Mouse (Mus musculus): ENCODE data around the gene St6galnac1. TPM values are rescaled to one million over a fixed set of nuclear protein-coding genes. Genes with fewer than 3 reads are reported as not detected.
"Not testable (repeated sequence)": the region's sequence is repeated elsewhere in the genome, so short reads cannot be mapped to it uniquely, and the experiment has no call there.

Gene St6galnac1
- polyA plus RNA-seq, 1 experiment = not detected

GRCm38 (mm10) chr11:116738411-116738810 lies 36.9 kb downstream of the St6galnac1 start:
- no peak for DNase-seq

GRCm38 (mm10) chr11:116732536-116732935 lies 42.8 kb downstream of the St6galnac1 start:
- Histone ChIP-seq H3K4me3 (replicated peaks; ENCODE audit: insufficient read depth, low read depth, low read length) (no peak overlapping the region), H3K27ac (ENCODE audit: insufficient read depth, low read length) (no peak overlapping the region), H3K27me3 (ENCODE audit: control insufficient read depth, insufficient read depth, low read length) (no peaks in the 10 kb centered on the region), H3K4me1 (ENCODE audit: control insufficient read depth, insufficient read depth, low read length) (no peaks in the 10 kb centered on the region)
- no peak for DNase-seq
- 88% methylated on average over 4 of the region's 4 CpGs for WGBS
- no peak for TF ChIP-seq POLR2A (IDR thresholded peaks at IDR 0.05; ENCODE audit: borderline replicate concordance, insufficient read depth, low read length)
- no peak for TF ChIP-seq CTCF (IDR thresholded peaks at IDR 0.05; ENCODE audit: borderline replicate concordance, insufficient read depth, low read depth, low read length)

More at GRCm38 (mm10) chr11:116738411-116738810, 36.9 kb downstream of the St6galnac1 start:
- no peaks in the 10 kb centered on the region for H3K4me1 ChIP-seq (ENCODE audit: control insufficient read depth, insufficient read depth, low read length)
- 43% methylated on average over 11 of the region's 11 CpGs for WGBS
- no peak overlapping the region for H3K27ac ChIP-seq (ENCODE audit: insufficient read depth, low read length)
- H3K4me3 ChIP-seq (replicated peaks; ENCODE audit: insufficient read depth, low read depth, low read length) = no peak overlapping the region
- no peaks in the 10 kb centered on the region for H3K27me3 ChIP-seq (ENCODE audit: control insufficient read depth, insufficient read depth, low read length)
- TF ChIP-seq POLR2A (IDR thresholded peaks at IDR 0.05; ENCODE audit: borderline replicate concordance, insufficient read depth, low read length) (no peak), CTCF (IDR thresholded peaks at IDR 0.05; ENCODE audit: borderline replicate concordance, insufficient read depth, low read depth, low read length) (peak; percentile 42)

GRCm38 (mm10) chr11:116731060-116731580 lies 44.2 kb downstream of the St6galnac1 start:
- not testable (repeated sequence) for H3K27ac ChIP-seq (ENCODE audit: insufficient read depth, low read length); H3K4me1 ChIP-seq (ENCODE audit: control insufficient read depth, insufficient read depth, low read length); H3K4me3 ChIP-seq (replicated peaks; ENCODE audit: insufficient read depth, low read depth, low read length); H3K27me3 ChIP-seq (ENCODE audit: control insufficient read depth, insufficient read depth, low read length); DNase-seq
- WGBS = 91% methylated on average over 6 of the region's 6 CpGs

GRCm38 (mm10) chr11:116729276-116730008 lies 45.9 kb downstream of the St6galnac1 start:
- Histone ChIP-seq H3K4me1 (ENCODE audit: control insufficient read depth, insufficient read depth, low read length) (no peaks in the 10 kb centered on the region), H3K27ac (ENCODE audit: insufficient read depth, low read length) (no peak overlapping the region), H3K27me3 (ENCODE audit: control insufficient read depth, insufficient read depth, low read length) (no peaks in the 10 kb centered on the region), H3K4me3 (replicated peaks; ENCODE audit: insufficient read depth, low read depth, low read length) (no peak overlapping the region)
- no peak for DNase-seq
- WGBS = 84% methylated on average over 9 of the region's 9 CpGs
- TF ChIP-seq POLR2A (IDR thresholded peaks at IDR 0.05; ENCODE audit: borderline replicate concordance, insufficient read depth, low read length) (no peak), CTCF (IDR thresholded peaks at IDR 0.05; ENCODE audit: borderline replicate concordance, insufficient read depth, low read depth, low read length) (no peak)

GRCm38 (mm10) chr11:116726156-116726555 lies 49.2 kb downstream of the St6galnac1 start:
- Histone ChIP-seq H3K27ac (ENCODE audit: insufficient read depth, low read length) (no peak overlapping the region), H3K4me1 (ENCODE audit: control insufficient read depth, insufficient read depth, low read length) (0 out of 2 replicates have a peak, but pooled peaks cover 3% of the 10 kb centered on the region), H3K4me3 (replicated peaks; ENCODE audit: insufficient read depth, low read depth, low read length) (no peak overlapping the region), H3K27me3 (ENCODE audit: control insufficient read depth, insufficient read depth, low read length) (no peaks in the 10 kb centered on the region)
- no peak for TF ChIP-seq CTCF (IDR thresholded peaks at IDR 0.05; ENCODE audit: borderline replicate concordance, insufficient read depth, low read depth, low read length)
- no peak for TF ChIP-seq POLR2A (IDR thresholded peaks at IDR 0.05; ENCODE audit: borderline replicate concordance, insufficient read depth, low read length)
- DNase-seq = no peak
- WGBS = 65% methylated on average over 3 of the region's 3 CpGs

- H3K4me1 ChIP-seq (ENCODE audit: control insufficient read depth, insufficient read depth, low read length) = 0 out of 2 replicates have a peak, but pooled peaks cover 3% of the 10 kb centered on the region
- WGBS = 25% methylated on average over 27 of the region's 27 CpGs
- no peak overlapping the region for H3K27ac ChIP-seq (ENCODE audit: insufficient read depth, low read length)
- H3K4me3 ChIP-seq (replicated peaks; ENCODE audit: insufficient read depth, low read depth, low read length) = no peak overlapping the region
- TF ChIP-seq POLR2A (IDR thresholded peaks at IDR 0.05; ENCODE audit: borderline replicate concordance, insufficient read depth, low read length) (no peak), CTCF (IDR thresholded peaks at IDR 0.05; ENCODE audit: borderline replicate concordance, insufficient read depth, low read depth, low read length) (no peak)
- no peaks in the 10 kb centered on the region for H3K27me3 ChIP-seq (ENCODE audit: control insufficient read depth, insufficient read depth, low read length)
- DNase-seq = peak in 1 of 2 experiments; percentile 4
These were observed 50.0 kb downstream of the St6galnac1 start for GRCm38 (mm10) chr11:116725031-116725948.

GRCm38 (mm10) chr11:116723064-116723463 lies 52.2 kb downstream of the St6galnac1 start:
- TF ChIP-seq CTCF (IDR thresholded peaks at IDR 0.05; ENCODE audit: borderline replicate concordance, insufficient read depth, low read depth, low read length) = no peak
- TF ChIP-seq POLR2A (IDR thresholded peaks at IDR 0.05; ENCODE audit: borderline replicate concordance, insufficient read depth, low read length) = no peak
- Histone ChIP-seq H3K27ac (ENCODE audit: insufficient read depth, low read length) (no peak overlapping the region), H3K4me1 (ENCODE audit: control insufficient read depth, insufficient read depth, low read length) (0 out of 2 replicates have a peak, but pooled peaks cover 3% of the 10 kb centered on the region), H3K27me3 (ENCODE audit: control insufficient read depth, insufficient read depth, low read length) (no peaks in the 10 kb centered on the region), H3K4me3 (replicated peaks; ENCODE audit: insufficient read depth, low read depth, low read length) (no peak overlapping the region)
- DNase-seq = no peak
- 89% methylated on average over 5 of the region's 5 CpGs for WGBS
